Mouse (Mus musculus): ENCODE data around the gene Cct5.
"Not testable (repeated sequence)": the region's sequence is repeated elsewhere in the genome, so short reads cannot be mapped to it uniquely, and the experiment has no call there.

Cct5 gene

DNA sequence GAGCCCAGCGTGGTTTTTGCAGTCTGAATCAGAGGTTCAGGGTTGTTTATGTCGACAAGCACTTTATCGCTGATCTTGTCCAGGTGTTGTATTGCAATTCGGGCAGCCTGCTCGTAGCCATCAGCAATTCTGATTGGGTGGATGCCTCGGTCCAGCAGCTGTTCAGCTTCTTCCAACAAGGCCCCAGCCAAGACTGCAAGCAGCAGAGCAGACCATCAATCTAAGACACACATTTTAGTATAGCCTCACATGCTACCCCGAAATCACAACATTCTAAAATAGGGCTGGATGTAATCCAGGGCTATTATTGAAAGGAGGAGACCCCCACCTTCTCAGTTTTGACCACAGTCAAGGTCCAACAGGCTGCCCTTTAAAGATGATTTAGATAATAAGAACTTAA lies 6.0 kb downstream of the Cct5 start:
- no peak for DNase-seq

DNA sequence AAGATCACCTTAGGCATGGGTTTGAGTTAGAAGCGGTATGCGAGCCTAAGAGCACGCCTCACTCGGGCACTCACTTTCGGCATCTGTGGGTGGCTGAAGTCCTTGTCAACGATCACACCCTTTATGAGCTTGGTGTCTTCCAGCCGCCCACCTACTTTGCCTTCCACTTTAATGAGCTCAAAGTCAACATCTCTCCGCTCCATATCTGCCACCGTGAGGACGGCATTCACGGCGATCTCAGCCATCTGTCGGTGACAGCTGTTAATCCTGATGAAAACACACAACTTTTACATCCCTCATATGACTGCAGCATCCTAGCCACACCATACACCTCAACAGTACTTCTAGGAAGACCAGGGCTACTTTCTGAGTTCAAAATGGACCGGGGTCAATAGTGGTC lies 7.3 kb downstream of the Cct5 start:
- DNase-seq = no peak

DNA sequence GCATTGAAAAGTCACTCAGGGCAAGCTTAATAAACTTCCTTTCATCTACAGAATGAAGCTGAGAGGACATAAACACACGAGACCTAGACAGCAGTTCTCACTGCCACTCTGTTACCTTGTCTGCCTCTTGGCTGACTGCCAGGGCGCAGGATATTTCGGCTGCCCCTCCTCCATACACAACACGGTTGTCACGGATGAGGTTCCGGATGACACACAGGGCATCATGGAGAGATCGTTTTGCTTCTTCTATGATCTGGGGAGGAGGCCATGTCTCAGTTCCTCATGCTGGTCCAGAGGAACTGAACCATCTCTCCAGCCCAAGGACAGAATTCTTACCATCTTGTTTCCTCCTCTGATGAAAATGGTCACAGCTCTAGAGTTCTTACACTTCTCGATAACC lies 9.1 kb downstream of the Cct5 start:
- DNase-seq = no peak

DNA sequence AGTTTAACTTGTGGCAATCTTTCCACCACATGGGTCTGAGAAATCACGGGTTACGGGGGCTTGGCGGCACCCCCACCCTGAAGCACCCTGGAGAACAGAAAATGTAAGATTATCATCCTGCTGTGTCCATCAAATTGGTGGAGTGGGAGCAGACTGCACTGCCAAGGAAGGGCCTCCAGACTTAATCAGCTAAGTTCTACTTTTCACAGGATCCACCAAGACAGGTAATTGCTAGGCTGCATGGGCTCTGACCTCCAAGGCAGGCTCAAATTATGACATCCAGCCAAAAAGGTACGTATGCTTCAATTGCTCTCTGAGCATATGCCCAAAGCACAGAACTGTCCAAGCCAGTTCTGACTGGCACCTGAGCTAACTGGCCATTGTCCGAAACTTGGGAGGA lies 11.4 kb downstream of the Cct5 start:
- no peak for DNase-seq

DNA sequence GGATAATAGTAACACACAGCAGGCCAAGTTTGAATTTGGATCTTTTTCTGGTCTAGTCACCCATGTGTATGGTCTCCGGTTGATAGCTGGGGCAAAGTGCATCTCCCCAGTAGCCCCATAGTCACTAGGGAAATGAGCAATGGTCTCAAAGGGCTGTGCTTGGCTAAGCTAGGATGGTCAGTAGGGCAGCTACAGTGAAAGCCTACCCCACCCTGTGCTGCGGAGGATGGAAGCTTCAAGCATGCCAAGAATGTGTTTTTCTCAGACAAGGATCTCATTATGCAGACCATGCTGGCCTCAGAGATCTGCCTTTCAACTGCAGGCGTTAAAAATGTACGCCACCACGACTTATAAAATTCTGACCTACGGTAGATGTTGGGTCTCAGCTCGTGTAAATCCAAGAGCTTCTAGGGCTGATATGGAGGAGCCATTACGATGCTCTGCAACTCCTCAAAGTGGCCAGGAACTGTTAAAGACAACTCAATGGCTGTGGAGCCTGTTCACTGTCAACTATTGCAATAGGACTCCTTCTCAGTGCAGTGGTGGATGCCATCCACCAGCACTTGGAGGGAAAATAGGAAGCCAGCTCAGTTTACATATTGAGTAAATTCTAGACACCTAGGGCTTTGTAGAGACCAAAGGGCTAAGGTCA lies 12.5 kb downstream of the Cct5 start:
- no peak for DNase-seq

DNA sequence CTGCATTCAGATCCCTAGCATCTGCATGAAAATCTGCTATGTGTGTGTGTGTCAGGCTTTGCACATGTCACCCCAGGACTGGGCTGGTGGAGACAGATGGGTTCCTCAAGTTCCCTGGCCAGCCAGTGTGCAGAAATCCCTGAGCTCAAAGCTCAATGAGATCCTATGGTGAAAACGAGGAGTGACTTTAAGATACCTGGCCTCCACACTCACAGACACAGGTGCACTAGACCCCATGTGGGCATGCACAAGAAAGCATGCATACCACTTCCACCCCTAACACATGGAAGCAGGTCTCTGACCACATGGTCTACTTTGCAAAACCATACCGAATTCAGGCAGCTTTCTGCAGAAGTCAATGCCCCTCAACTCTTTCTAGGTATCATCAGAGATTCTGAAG lies 13.8 kb downstream of the Cct5 start:
- no peak for DNase-seq

DNA sequence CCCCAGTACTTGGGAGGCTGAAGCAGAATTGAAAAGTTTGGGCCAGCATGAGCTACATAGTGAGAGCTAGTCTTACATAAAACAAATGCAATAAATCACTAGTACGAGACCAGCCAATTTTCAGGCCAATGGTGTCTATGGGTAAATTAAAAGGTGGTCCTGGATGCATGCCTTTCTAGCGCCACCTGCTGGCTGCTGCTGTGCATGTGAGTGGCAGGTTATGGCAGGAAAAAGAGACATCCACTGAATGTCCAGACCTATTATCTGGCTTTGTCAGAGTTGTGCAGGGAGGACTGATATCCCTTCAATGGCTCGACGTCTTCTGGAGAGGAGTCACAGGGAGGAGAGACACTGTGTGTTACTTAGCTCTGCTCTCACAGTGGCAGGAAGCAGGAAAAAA lies 15.1 kb downstream of the Cct5 start:
- peak; percentile 93 for DNase-seq

DNA sequence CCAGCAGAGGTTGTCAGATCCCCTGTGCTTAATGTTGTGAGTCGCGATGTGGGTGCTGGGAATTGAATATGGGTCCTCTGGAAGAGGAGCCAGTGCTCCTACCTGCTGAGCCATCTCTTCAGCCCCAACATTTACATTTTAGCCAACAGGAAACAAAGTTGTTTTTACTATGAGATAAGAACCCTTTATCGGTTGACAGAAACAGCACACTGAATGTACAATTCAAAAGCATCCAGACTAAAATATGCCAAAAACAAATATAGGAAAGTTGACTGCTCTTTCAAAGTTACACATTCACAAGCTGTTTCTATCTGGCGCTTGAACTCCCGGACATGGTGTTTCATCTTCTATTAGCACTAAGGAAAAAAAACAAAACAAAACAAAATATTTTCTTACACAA lies 15.5 kb downstream of the Cct5 start:
- no peak for DNase-seq

DNA sequence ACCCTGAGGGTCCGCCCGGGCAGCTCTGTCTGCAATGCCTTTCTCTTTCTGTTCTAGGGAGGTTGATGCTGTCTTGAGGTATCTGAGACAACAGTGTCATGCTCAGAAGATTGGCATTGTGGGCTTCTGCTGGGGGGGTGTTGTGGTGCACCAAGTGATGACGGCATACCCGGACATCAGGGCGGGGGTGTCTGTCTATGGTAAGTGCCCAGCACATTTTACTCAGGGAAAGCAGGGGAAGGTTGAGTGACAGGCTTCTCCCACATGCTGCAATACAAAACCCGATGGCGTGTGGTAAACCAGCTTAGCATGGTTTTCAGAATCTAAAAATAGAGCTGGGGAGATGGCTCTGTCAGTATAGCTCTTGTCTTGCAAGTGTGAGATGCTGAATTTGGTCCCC lies 16.4 kb downstream of the Cct5 start:
- no peak for DNase-seq

DNA sequence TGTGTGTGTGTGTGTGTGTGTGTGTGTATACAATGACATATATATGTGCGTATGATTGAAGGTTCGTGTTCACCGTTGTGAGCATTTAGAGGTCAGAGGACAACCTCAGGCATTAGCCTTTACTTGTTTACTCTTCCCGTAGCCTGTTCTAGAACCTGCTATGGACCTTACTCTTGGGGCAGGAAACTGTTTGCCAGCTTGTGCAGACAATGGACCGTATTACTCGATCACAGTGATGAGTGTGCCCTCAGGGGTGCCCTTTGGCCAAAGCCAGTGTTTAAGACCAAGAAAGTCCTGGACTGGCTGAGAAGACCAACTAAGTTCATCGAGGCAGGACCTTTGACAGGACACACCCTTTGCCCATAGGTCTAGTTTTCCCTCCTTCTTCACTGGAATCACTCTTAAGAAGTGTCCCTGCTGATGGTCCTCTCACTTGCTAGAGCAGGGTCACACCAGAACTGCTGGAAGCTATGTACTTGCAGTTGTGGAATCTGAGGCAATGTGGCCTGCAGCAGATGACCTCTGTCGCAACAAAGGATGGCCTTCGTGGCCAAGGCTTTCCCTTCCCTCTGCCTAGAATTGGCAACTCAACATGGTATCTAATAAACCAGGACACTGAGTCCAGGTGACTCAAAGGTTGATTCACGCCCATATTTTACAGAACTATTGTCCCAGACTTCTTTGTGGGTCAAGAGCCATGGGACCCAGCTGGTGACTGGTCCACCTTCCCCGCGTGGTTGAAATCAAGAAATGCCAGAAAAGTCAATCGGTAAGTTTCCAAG lies 18.1 kb downstream of the Cct5 start:
- no peak for DNase-seq

DNA sequence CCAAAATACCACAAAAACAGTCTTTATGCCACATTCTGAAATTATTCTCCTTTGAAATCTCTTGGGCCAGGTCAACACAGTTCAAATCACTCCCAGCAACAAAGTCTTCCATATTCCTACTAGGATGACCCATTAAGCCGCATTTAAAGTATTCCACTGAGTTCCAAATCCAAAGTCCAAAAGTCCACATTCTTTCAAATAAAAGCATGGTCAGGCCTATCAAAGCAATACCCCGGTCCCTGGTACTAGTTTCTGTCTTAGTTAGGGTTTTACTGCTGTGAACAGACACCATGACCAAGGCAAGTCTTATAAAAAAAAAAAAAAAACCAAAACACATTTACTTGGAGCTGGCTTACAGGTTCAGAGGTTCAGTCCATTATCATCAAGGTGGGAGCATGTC lies 20.5 kb downstream of the Cct5 start:
- DNase-seq = not testable (repeated sequence)

DNA sequence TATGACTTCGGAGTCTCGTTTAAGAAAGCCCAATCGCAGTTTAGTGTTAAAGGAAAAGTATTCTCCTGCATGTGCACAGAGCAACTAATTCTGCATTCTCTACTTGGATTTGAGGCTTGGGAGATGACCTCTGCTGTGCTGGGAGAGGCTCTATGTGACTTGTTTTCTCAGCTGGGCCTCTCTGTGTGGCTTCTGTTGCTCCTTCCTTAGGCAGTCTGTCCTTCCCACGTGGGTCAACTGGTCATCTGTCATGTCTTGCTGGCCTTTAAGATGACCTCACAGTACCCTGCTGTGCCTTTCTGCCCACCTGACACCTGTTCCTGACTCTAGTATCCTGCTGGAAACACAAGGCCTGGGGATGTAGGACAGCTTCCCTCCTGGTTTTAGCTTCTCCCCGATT lies 25.5 kb downstream of the Cct5 start:
- DNase-seq = no peak

DNA sequence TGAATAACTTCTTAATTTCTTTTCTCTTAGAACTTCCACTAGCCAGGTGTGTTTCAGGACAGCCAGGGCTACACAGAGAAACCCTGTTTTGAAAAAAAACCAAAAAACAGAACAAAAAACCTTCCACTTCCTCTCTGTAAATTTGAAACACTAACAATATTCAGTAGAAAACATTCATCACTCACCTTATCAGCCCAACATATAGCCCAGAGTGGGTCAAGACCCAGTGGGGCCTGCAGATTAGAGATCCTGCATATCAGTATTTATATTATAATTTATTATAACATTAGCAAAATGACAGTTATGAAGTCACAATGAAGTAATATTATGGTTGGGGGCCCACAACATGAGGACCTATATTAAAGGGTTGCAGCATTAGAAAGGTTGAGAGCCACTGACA lies 27.9 kb downstream of the Cct5 start:
- no peak for DNase-seq

DNA sequence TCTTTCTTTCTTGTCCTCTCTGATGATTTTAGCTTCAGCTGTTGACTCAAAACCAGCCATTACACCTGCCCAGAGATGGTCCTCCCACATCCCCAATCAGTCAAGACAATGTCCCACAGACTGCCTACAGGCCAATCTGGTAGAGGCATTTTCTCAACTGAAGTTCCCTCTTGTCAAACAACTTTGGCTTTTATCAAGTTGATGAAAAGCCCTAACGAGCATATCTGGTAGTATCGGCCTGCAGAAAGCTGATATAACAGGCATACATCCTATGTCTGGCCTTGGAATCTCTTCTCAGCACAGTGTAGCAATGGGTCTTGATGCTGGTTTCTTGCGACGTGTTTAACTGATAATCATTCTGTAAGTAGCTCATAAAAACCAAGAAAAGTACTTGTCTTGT lies 28.3 kb downstream of the Cct5 start:
- no peak for DNase-seq

DNA sequence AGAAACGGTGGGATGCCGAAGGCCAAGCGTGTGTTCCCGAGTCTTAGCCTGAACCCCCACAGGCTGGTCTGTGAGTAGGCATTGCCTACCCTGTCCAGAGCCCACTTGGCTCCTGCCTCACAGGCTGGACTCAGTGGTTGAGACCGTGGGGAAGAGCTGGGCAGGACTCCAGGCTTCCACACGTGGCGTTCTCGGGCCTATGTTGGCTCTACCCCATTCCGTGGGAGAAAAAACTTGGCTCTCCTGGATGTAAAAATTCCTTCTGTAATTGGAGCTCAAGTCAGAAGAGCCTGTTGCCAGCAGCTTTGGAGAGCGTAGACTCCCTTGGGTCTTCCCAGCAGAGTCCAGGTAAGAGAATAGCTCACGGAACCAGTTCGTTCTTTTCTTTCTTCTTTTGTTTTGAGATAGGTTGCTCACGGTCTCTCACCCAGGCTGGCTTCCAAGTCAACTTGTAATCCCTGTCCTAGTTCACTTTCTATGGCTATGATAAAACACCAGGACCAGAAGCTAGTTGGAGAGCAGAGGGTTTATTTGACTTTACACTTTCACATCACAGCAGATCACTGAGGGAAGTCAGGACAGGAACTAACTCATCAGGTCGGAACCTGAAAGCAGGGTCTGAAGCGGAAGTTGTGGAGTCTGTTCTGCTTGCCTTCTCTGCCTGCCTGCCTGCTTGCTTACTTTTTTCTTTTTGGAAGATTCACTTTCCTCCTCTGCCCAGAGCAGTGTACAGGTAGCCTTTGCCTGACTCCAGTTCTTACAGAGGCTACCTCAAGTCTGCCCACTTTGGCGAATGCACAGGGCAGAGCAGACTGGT lies 29.5 kb downstream of the Cct5 start:
- DNase-seq = no peak

DNA sequence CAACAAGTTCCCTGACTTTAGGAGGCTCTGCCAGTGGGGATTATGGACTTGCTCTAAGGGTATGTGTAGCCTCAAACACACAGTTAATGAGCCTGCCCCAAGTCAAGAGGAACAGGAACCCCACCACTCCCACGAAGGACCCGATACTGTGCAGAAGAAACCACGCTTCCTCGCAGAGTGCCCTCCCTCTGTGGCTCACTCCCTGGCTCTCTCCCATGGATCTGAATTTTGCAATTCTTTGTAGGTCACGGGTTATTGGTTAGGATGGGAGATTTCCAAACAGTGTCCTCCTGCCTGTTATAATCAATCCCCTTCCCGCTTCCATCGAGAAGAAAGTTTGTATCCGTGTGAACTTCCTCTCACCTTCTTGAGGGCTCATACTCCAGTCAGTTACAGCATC lies 30.6 kb downstream of the Cct5 start:
- DNase-seq = no peak

DNA sequence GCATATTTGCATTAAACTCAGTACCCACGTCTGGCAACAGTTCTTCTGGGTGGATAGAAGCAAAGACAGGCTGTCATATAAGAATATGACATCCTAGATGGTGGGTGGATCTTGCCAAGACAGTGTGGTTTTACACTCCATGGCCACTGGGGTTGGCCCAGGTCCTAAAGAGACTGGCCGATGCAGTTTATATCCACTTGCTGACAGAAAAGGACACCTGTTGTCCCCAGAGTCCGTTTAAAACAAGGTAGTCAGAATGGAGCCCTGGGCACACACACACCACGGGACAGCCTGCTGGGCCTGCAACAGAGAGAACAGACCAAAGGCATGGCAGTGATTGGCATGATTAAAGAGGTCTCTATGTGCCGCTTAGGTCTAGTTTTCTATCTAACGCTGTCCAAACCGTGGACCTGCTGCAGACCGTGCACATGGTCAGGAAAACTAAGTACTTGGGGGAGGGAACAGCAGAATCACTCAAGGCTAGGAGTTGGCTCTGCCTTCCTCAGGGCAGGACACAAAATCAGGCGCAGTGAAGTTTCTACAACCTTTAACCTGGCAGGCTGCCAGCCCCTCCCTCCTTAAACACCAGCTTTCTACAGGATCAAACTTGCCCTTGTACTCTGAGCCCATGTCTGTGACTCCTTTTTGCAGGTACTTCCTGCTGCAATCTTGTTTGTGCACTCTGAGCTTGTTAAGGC lies 32.1 kb downstream of the Cct5 start:
- DNase-seq = no peak

DNA sequence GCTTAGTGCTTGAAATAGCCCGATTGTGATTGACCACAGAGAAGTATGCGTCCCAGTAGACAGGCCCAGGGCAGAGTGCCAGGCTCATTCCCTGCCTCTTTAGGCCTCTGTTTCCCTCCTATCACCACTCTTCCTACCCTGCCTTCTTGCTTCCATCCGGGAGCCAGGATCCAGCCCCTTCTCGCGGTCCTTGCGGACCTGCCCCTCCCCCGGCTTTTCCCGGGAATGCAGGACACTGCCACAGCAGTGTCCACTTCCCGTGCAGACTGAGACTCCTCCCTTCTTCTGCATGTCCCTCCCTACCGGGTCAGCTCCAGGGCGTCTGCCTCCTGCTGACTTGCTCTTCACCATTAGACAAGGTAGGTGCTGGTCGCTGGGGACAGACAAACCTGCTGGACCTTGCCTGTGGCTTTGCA lies 33.0 kb downstream of the Cct5 start:
- DNase-seq = no peak

DNA sequence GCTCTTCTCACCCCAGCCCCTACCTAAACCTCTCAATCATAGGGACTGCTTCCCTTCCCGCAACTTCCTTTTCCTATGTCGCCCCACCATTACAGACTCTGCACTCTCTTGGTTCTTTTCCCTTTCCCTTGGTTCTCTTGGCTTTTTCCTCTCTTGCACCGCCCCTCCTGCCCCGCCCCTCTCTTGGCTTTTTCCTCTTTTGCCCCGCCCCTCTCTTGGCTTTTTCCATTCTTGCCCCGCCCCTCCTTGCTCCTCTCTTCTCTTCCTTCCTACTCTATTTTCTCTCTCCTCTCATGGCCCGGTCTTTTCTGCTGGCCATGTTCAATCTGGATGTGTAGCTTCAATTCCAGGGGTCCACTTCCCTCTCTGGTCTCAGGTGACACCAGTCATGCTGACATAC lies 34.2 kb downstream of the Cct5 start:
- no peak for DNase-seq

DNA sequence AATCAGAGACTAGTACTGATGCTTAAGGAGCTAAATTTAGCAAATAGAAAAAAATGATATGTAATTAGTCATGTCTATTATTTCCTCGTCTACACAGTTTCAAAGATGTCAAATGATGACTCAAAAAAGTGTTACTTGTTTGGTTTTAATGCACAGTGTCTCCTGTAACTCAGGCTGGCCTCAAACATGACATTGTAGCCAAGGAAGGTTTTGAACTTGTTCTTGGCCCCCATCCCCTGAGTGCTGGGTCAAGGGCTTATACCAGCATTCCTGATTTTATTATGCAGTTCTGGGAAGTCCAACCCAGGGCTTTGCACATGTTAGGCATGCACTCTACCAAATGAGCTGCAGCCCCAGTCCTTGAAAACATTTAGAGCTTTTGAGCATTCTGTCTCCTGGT lies 35.8 kb downstream of the Cct5 start:
- DNase-seq = no peak

DNA sequence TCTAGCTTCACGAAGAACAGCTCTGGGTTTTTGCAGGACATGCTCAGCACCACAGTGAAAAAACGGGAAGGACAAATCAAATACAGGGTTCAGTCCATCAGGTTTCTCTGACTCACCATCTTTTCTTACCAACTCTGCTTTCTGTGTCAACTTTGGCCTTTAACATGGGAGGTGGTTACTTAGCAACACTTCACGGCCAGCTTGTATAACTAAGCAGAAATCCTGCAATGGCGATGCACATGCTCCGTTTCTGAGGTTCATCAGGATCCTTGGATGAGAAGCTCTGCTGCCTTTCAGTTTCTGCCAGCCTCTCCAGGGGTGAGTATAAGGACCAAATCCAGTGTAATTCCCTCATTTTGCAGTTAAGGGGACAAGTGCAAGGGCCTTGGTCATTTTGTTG lies 36.4 kb downstream of the Cct5 start, which contains the start of gene Cmbl:
Gene Cmbl, plus strand, starts transcription at position 206 of the 400 bp plus-strand sequence.
- DNase-seq = no peak

DNA sequence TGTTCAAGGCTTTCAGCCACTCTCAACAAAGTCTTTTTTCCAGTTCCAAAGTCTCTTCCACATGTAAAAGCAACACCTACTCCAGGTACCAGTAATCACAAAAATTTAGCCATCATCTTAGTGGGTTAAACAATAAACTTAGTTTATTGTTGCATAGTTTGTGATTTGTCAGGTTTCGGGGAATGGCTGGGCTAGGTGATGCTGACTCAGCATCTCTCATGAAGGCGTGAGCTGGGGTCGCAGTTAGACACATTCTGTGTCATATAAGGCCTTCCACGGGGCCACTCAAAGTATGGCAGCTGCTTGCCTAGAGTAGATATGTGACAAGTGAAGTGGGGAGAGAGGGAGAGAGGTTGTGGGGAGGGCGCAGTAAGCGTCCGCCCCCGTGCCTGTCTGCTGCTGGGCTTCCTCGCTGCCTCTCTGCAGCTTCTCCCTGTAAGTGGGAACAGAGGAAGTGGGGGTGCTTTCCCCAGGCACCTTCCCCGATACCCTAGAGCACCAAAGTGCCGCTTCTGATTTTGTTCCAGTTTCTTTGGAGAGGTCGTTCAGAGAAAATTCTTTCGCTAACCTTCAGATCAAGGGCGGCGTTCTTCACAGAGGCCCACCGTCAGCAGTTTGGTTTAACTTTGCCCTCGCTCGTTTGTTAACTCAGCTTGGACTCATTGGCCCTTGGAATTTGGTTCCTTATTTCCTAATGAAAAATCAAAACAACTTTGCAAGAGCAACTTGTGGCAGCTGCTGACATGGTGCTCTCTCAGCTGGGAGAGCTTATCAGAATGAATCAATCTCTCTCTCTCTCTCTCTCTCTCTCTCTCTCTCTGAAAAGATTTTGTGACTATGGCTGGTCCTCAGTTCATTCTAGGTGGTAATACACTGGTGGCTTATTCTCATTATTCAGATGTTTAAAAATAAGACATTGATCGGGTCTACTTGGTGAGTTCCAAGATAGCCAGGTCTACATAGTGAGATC lies 37.7 kb downstream of the Cct5 start:
- no peak for DNase-seq

All from thymus, postnatal 4 days (tissue).